ENCODE assay signal across 8 mouse cellular contexts in the genomic region with DNA sequence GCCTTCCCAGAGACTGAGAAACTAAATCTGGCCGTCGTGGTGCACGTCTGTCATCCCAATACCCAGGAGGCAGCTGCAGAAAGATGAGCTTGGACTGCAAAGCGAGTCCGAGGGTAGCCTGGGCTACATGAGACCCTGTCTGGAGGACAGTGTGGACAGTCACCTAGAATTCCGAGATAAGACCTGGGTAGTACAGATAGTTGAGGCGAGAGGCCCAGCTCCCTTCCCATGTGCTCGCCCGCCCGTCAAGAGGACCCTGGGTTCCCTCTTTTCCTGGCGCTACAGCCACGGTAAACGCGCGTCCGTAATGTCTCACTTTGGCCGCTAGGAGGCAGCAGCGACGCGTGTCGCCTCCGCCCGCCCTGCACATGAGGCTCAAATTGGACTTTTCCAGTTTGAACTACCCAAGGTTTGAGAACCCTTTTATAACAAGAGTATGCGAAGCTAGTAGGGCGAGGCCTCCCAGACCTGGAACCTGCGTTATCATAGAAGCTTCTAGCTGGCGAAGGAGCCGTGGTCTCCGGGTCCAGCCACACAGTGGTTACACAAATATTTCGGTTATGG. TPM values are rescaled to one million over a fixed set of nuclear protein-coding genes. Genes with fewer than 3 reads are reported as not detected.
DNase-seq lines count a peak whose midpoint lies in the region; ATAC-seq and TF ChIP-seq lines count a peak whose summit lies in the region.

No protein-coding gene starts in this region.

- H3K9me3 ChIP-seq in intestine, postnatal 0 days (ENCODE audit: control insufficient read depth), result 0 out of 2 replicates have a peak, but pooled peaks cover 3% of the 10 kb centered on the region

- peak; percentile 98 for TF ChIP-seq CTCF in intestine, postnatal 0 days (IDR thresholded peaks at IDR 0.05; ENCODE audit: low read depth)
- peak; percentile 92 for TF ChIP-seq CTCF in lung, adult 2 months (IDR thresholded peaks at IDR 0.05; ENCODE audit: insufficient read depth, low read length)

- 0 out of 2 replicates have a peak, but pooled peaks cover 2% of the 10 kb centered on the region for H3K27me3 ChIP-seq in intestine, postnatal 0 days (replicated peaks; ENCODE audit: control insufficient read depth, insufficient read depth, low read length)

- H3K9ac ChIP-seq in intestine, postnatal 0 days (ENCODE audit: low read depth, low read length), result no peak overlapping the region

- DNase-seq in spleen, adult 18-20 months, result peak; percentile 47 to 73
- DNase-seq in spleen, adult 12 weeks (ENCODE audit: low spot score), result no peak
- peak; percentile 72 for DNase-seq in c-Kit-positive CD71-positive TER-119-positive erythroid progenitor cells, embryonic 14.5 days (ENCODE audit: low spot score)
- DNase-seq in forelimb bud, embryonic 11.5 days (ENCODE audit: low read depth, low spot score), result peak; percentile 79
- DNase-seq in lung, adult 2 months, result peak; percentile 71
- DNase-seq in ovary, postnatal 14 days (ENCODE audit: low spot score), result peak; percentile 69

- no peaks in the 10 kb centered on the region for H3K36me3 ChIP-seq in intestine, postnatal 0 days (ENCODE audit: control insufficient read depth, insufficient read depth)

- WGBS in intestine, postnatal 0 days, result 17% methylated on average over 30 of the region's 30 CpGs
- WGBS in lung, adult 2 months, result 16% methylated on average over 30 of the region's 30 CpGs

- no peak overlapping the region for H3K4me2 ChIP-seq in intestine, postnatal 0 days (replicated peaks; ENCODE audit: low read depth)

- H3K4me3 ChIP-seq in intestine, postnatal 0 days (ENCODE audit: low read depth, low read length), result no peak overlapping the region
- no peak overlapping the region for H3K4me3 ChIP-seq in lung, adult 2 months (replicated peaks; ENCODE audit: extremely low read depth, low read depth, low read length)

- H3K27ac ChIP-seq in intestine, postnatal 0 days (ENCODE audit: low read depth, low read length), result no peak overlapping the region

- no peak for ATAC-seq in intestine, postnatal 0 days
- no peak for ATAC-seq in activated CD4-positive, CD25-positive, alpha-beta regulatory T cell, adult 4 months

- peaks cover 5% of the 10 kb centered on the region; the same call in 1 of the 2 replicates for H3K4me1 ChIP-seq in intestine, postnatal 0 days (replicated peaks; ENCODE audit: control insufficient read depth, insufficient read depth, low read length)
- H3K4me1 ChIP-seq in lung, adult 2 months (ENCODE audit: control insufficient read depth, insufficient read depth, low read length), result no peaks in the 10 kb centered on the region; the same call in 1 of the 2 replicates

- TF ChIP-seq POLR2A in lung, adult 2 months (IDR thresholded peaks at IDR 0.05; ENCODE audit: borderline replicate concordance, extremely low read depth, low read depth, low read length), result no peak

RNA-seq across cellular contexts. Expression of gene Il12rb1, which starts 13.2 kb away (rescaled TPM):
- 0.29 and 0.31 TPM in 2 replicates for polyA plus RNA-seq in intestine, postnatal 0 days (2015; fragmentation: Nextera tagmentation; extraction: Ambion mirVana)
- polyA plus RNA-seq in lung, adult 2 months (2012; rRNA removed), result 0.86 and 1.5 TPM in 2 replicates
- polyA plus RNA-seq in activated CD4-positive, CD25-positive, alpha-beta regulatory T cell, adult 4 months (2017; shearing (Covaris generic)), result 10 to 100 TPM; 16.5 to 29.5 TPM

RNA-seq across cellular contexts. Expression of gene Mast3, which starts 16.6 kb away (rescaled TPM):
- 4.4 and 7.2 TPM in 2 replicates for polyA plus RNA-seq in intestine, postnatal 0 days (2015; fragmentation: Nextera tagmentation; extraction: Ambion mirVana)
- polyA plus RNA-seq in lung, adult 2 months (2012; rRNA removed), result 84.2 and 87.0 TPM in 2 replicates
- polyA plus RNA-seq in activated CD4-positive, CD25-positive, alpha-beta regulatory T cell, adult 4 months (2017; shearing (Covaris generic)), result 10 to 100 TPM; 19.0 to 19.4 TPM

RNA-seq across cellular contexts. Expression of gene Arrdc2, which starts 18.0 kb away (rescaled TPM):
- polyA plus RNA-seq in intestine, postnatal 0 days (2015; fragmentation: Nextera tagmentation; extraction: Ambion mirVana), result 6.2 and 6.9 TPM in 2 replicates
- 50.3 and 78.3 TPM in 2 replicates for polyA plus RNA-seq in lung, adult 2 months (2012; rRNA removed)
- 1 to 10 TPM; 3.0 to 6.7 TPM for polyA plus RNA-seq in activated CD4-positive, CD25-positive, alpha-beta regulatory T cell, adult 4 months (2017; shearing (Covaris generic))

RNA-seq across cellular contexts. Expression of gene Kcnn1, which starts 41.6 kb away (rescaled TPM):
- 0.17 and 0.30 TPM in 2 replicates for polyA plus RNA-seq in intestine, postnatal 0 days (2015; fragmentation: Nextera tagmentation; extraction: Ambion mirVana)
- polyA plus RNA-seq in lung, adult 2 months (2012; rRNA removed), result 3.4 and 5.0 TPM in 2 replicates
- not detected for polyA plus RNA-seq in activated CD4-positive, CD25-positive, alpha-beta regulatory T cell, adult 4 months (2017; shearing (Covaris generic))

RNA-seq across cellular contexts. Expression of gene Pik3r2, which starts 45.0 kb away (rescaled TPM):
- polyA plus RNA-seq in intestine, postnatal 0 days (2015; fragmentation: Nextera tagmentation; extraction: Ambion mirVana), result 37.4 and 41.0 TPM in 2 replicates
- polyA plus RNA-seq in lung, adult 2 months (2012; rRNA removed), result 112 and 119 TPM in 2 replicates
- 1 to 10 TPM; 3.9 to 5.1 TPM for polyA plus RNA-seq in activated CD4-positive, CD25-positive, alpha-beta regulatory T cell, adult 4 months (2017; shearing (Covaris generic))
